In the genomic region with DNA sequence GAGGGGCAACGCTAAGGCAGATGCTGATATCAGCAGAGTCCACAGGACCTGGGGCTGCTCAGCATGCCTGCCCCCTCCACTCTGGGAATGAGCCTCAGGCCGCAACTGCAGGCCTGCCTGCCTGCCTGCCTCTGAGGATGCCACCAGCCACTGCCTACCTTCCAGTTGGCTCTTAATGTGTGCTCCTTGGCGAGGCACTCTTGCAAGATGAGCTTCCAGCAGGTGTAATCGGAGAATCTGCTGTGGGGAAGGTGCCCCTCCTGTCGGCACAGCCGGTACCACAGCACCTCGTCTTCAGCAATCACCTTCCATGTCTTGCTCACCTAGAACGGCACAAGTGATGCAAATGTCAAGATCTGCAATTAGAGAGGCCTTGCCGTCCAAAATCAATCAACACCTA, we compare ENCODE assay signal across 22 mouse cellular contexts. TPM values are rescaled to one million over a fixed set of nuclear protein-coding genes. Genes with fewer than 3 reads are reported as not detected.
DNase-seq lines count a peak whose midpoint lies in the region; ATAC-seq and TF ChIP-seq lines count a peak whose summit lies in the region.
"Had no signal": no experiment of that assay in that cellular context is flagged by ENCODE, and none has a peak within 500 bp of the region (broad histone marks: within the 10 kb centered on the region; RNA-seq: fewer than 3 reads in every experiment).

No protein-coding gene starts in this region.

- H3K27me3 ChIP-seq in heart, postnatal 0 days (ENCODE audit: control insufficient read depth, insufficient read depth, low read length) = no peaks in the 10 kb centered on the region
- no peaks in the 10 kb centered on the region for H3K27me3 ChIP-seq in forebrain, postnatal 0 days (ENCODE audit: insufficient read depth, low read length)
- no peaks in the 10 kb centered on the region for H3K27me3 ChIP-seq in hindbrain, embryonic 16.5 days (replicated peaks; ENCODE audit: control insufficient read depth, insufficient read depth, low read length)
- H3K27me3 ChIP-seq: embryonic facial prominence, embryonic 12.5 days; limb, embryonic 13.5 days; liver, embryonic 15.5 days; Patski had no signal

- H3K9ac ChIP-seq in heart, postnatal 0 days (replicated peaks; ENCODE audit: low read depth, low read length) = no peak overlapping the region
- no peak overlapping the region for H3K9ac ChIP-seq in forebrain, postnatal 0 days
- H3K9ac ChIP-seq in hindbrain, embryonic 16.5 days (ENCODE audit: low read depth, low read length) = no peak overlapping the region
- H3K9ac ChIP-seq: embryonic facial prominence, embryonic 12.5 days; limb, embryonic 13.5 days; liver, embryonic 15.5 days had no signal

- intact Hi-C loops in gastrocnemius, postnatal 36 days (cut with DNase I) = no loop called here
- intact Hi-C loops in heart, postnatal 14 days (cut with DNase I) = no loop called here

- peaks cover 25% of the 10 kb centered on the region; the same call in 1 of the 2 replicates for H3K36me3 ChIP-seq in heart, postnatal 0 days (replicated peaks; ENCODE audit: control insufficient read depth, insufficient read depth, low read length)
- H3K36me3 ChIP-seq in forebrain, postnatal 0 days (ENCODE audit: insufficient read depth) = peaks cover 32% of the 10 kb centered on the region
- peaks cover 12% of the 10 kb centered on the region; the same call in 1 of the 2 replicates for H3K36me3 ChIP-seq in hindbrain, embryonic 16.5 days (ENCODE audit: control insufficient read depth, insufficient read depth, low read length)

- TF ChIP-seq CTCF in heart, postnatal 0 days (IDR thresholded peaks at IDR 0.05; ENCODE audit: low read depth) = no peak
- no peak for TF ChIP-seq CTCF in brain, embryonic 14.5 days (IDR thresholded peaks at IDR 0.05; ENCODE audit: borderline replicate concordance, extremely low read depth, insufficient read depth, insufficient read length)
- peak; percentile 17; the same call in 1 of the 2 replicates for TF ChIP-seq CTCF in forebrain, postnatal 0 days (IDR thresholded peaks at IDR 0.05; ENCODE audit: low read depth)

- H3K4me3 ChIP-seq in heart, postnatal 0 days (ENCODE audit: low read depth, low read length) = no peak overlapping the region
- no peak overlapping the region for H3K4me3 ChIP-seq in forebrain, postnatal 0 days (ENCODE audit: low read depth, low read length)
- no peak overlapping the region for H3K4me3 ChIP-seq in hindbrain, embryonic 16.5 days (ENCODE audit: low read length)
- H3K4me3 ChIP-seq: embryonic facial prominence, embryonic 12.5 days; limb, embryonic 13.5 days; liver, embryonic 15.5 days had no signal

- H3K4me1 ChIP-seq in heart, postnatal 0 days (ENCODE audit: control insufficient read depth, insufficient read depth) = peaks cover 26% of the 10 kb centered on the region
- no peaks in the 10 kb centered on the region; the same call in 1 of the 2 replicates for H3K4me1 ChIP-seq in forebrain, postnatal 0 days (ENCODE audit: insufficient read depth)
- H3K4me1 ChIP-seq in hindbrain, embryonic 16.5 days (ENCODE audit: control insufficient read depth, insufficient read depth, low read depth, low read length) = no peaks in the 10 kb centered on the region
- H3K4me1 ChIP-seq: liver, embryonic 15.5 days had no signal

- H3K27ac ChIP-seq in heart, postnatal 0 days (ENCODE audit: low read depth) = peak overlapping the region; percentile 18
- no peak overlapping the region for H3K27ac ChIP-seq in forebrain, postnatal 0 days (ENCODE audit: low read depth, low read length)
- no peak overlapping the region for H3K27ac ChIP-seq in hindbrain, embryonic 16.5 days (ENCODE audit: low read depth, low read length)
- H3K27ac ChIP-seq: embryonic facial prominence, embryonic 12.5 days; limb, embryonic 13.5 days; liver, embryonic 15.5 days had no signal

- no peak for TF ChIP-seq POLR2A in brain, embryonic 14.5 days (IDR thresholded peaks at IDR 0.05; ENCODE audit: borderline replicate concordance, extremely low read depth, insufficient read depth, insufficient read length, poor library complexity, severe bottlenecking)

- no peak overlapping the region for H3K4me2 ChIP-seq in heart, postnatal 0 days (ENCODE audit: low read depth, low read length)
- H3K4me2 ChIP-seq in forebrain, postnatal 0 days (ENCODE audit: low read depth) = no peak overlapping the region
- H3K4me2 ChIP-seq in hindbrain, embryonic 16.5 days (ENCODE audit: low read length) = no peak overlapping the region
- H3K4me2 ChIP-seq: embryonic facial prominence, embryonic 12.5 days; limb, embryonic 13.5 days; liver, embryonic 15.5 days had no signal

- TF ChIP-seq EP300 in heart, postnatal 0 days (IDR thresholded peaks at IDR 0.05; ENCODE audit: low read depth) = no peak

- DNase-seq in gastrocnemius, adult 8-10 months (ENCODE audit: low spot score in 2 of 2) = peak; percentile 24 to 53
- DNase-seq in gastrocnemius, postnatal 36 days = no peak
- DNase-seq in heart, postnatal 0 days (ENCODE audit: low spot score) = no peak
- no peak for DNase-seq in heart, postnatal 14 days
- DNase-seq in brain, embryonic 14.5 days (ENCODE audit: low read depth) = peak; percentile 65
- no peak for DNase-seq in forebrain, postnatal 0 days
- DNase-seq: adrenal gland, postnatal 14 days; cerebellum, adult 8-10 months; kidney, adult 8-10 months; right cerebral cortex, adult 18-20 months; spleen, adult 18-20 months; thymus, adult 2 months had no signal

- peak; percentile 15; the same call in 1 of the 2 replicates for ATAC-seq in heart, postnatal 0 days (ENCODE audit: insufficient read depth, low read depth)
- no peak for ATAC-seq in forebrain, postnatal 0 days
- ATAC-seq in hindbrain, embryonic 16.5 days = no peak
- ATAC-seq: activated CD4-positive, CD25-positive, alpha-beta regulatory T cell, adult 4 months; inflammation-experienced regulatory T-cells, adult 6 months; lung, postnatal 0 days; Patski had no signal

- no peaks in the 10 kb centered on the region for H3K9me3 ChIP-seq in heart, postnatal 0 days (replicated peaks; ENCODE audit: control insufficient read depth, low read length)
- no peaks in the 10 kb centered on the region for H3K9me3 ChIP-seq in forebrain, postnatal 0 days (ENCODE audit: low read length)
- no peaks in the 10 kb centered on the region for H3K9me3 ChIP-seq in hindbrain, embryonic 16.5 days (ENCODE audit: control insufficient read depth, low read length)
- H3K9me3 ChIP-seq: embryonic facial prominence, embryonic 12.5 days; limb, embryonic 13.5 days; liver, embryonic 15.5 days had no signal

- 45% methylated on average over 9 of the region's 9 CpGs for WGBS in heart, postnatal 0 days
- 68% methylated on average over 9 of the region's 9 CpGs for WGBS in forebrain, postnatal 0 days
- WGBS in hindbrain, embryonic 16.5 days = 84% methylated on average over 9 of the region's 9 CpGs

RNA-seq across cellular contexts. Expression of gene Fbxw8, which starts 26.6 kb away (rescaled TPM):
- total RNA-seq in gastrocnemius, adult 8-10 months (2022) = 10 to 100 TPM; 17.7 to 23.7 (median 19.0) TPM
- total RNA-seq in gastrocnemius, postnatal 36 days (2021) = 10 to 100 TPM; 17.8 to 19.1 TPM
- 49.7 and 66.9 TPM in 2 replicates for total RNA-seq in heart, postnatal 0 days (2014; rRNA removed; ENCODE audit: low replicate concordance)
- polyA plus RNA-seq in heart, postnatal 0 days (2015; fragmentation: Nextera tagmentation; extraction: Ambion mirVana) = 15.5 and 16.5 TPM in 2 replicates
- total RNA-seq in heart, postnatal 14 days (2021) = 10 to 100 TPM; 43.3 to 43.6 TPM
- 54.0 and 55.1 TPM in 2 replicates for polyA plus RNA-seq in brain, embryonic 14.5 days (2012; rRNA removed)
- total RNA-seq in forebrain, postnatal 0 days (2014; rRNA removed) = 42.8 and 51.0 TPM in 2 replicates
- polyA plus RNA-seq in forebrain, postnatal 0 days (2015; fragmentation: Nextera tagmentation; extraction: Ambion mirVana) = 15.2 and 16.4 TPM in 2 replicates
- 18.7 and 21.6 TPM in 2 replicates for polyA plus RNA-seq in hindbrain, embryonic 16.5 days (2015; fragmentation: Nextera tagmentation; extraction: Ambion mirVana)

RNA-seq across cellular contexts. Expression of gene Hrk, which starts 35.8 kb away (rescaled TPM):
- total RNA-seq in gastrocnemius, adult 8-10 months (2022) = under 1 TPM in 3 of 4 experiments, not detected in 1; 0.05 to 0.16 (median 0.11) TPM
- under 1 TPM; 0.10 to 0.20 TPM for total RNA-seq in gastrocnemius, postnatal 36 days (2021)
- 0.04 TPM in 1 of 2 replicates, not detected in the other for total RNA-seq in heart, postnatal 0 days (2014; rRNA removed; ENCODE audit: low replicate concordance)
- polyA plus RNA-seq in heart, postnatal 0 days (2015; fragmentation: Nextera tagmentation; extraction: Ambion mirVana) = 0.11 and 0.19 TPM in 2 replicates
- total RNA-seq in heart, postnatal 14 days (2021) = 1 to 10 TPM in 1 of 2 experiments, under 1 TPM in 1; 0.76 to 1.2 TPM
- 3.2 and 5.8 TPM in 2 replicates for polyA plus RNA-seq in brain, embryonic 14.5 days (2012; rRNA removed)
- total RNA-seq in forebrain, postnatal 0 days (2014; rRNA removed) = 17.3 and 26.3 TPM in 2 replicates
- 4.7 and 8.4 TPM in 2 replicates for polyA plus RNA-seq in forebrain, postnatal 0 days (2015; fragmentation: Nextera tagmentation; extraction: Ambion mirVana)
- 3.7 and 4.8 TPM in 2 replicates for polyA plus RNA-seq in hindbrain, embryonic 16.5 days (2015; fragmentation: Nextera tagmentation; extraction: Ambion mirVana)
- total RNA-seq: megakaryocyte, adult 5-6 weeks had no signal
- polyA plus RNA-seq: C2C12; liver, embryonic 15.5 days had no signal

Comparison
In these comparisons a context has a peak if more than half of its experiments do, and no peak if none do; other contexts are left out.
1. DNase-seq: peak in gastrocnemius, adult 8-10 months (2 of 2) and brain, embryonic 14.5 days (single experiment); none in gastrocnemius, postnatal 36 days (0 of 2), heart, postnatal 0 days (single experiment), heart, postnatal 14 days (0 of 2) and forebrain, postnatal 0 days (single experiment).